Mouse (Mus musculus) intestine, embryonic 16.5 days (tissue): ENCODE results near the gene Lad1. TPM values are rescaled to one million over a fixed set of nuclear protein-coding genes. Genes with fewer than 3 reads are reported as not detected.

Experiments
- ATAC-seq: fragments of 200-750 bp; cut with Nextera tagmentation; 2 replicates; pipeline ENCODE4 v1.8.0; 2017; ENCODE audit warnings: moderate TSS enrichment, moderate library complexity
- H3K27ac ChIP-seq: fragments of 300-500 bp; sonication (generic); 2 replicates; pipeline ENCODE4 v1.5.1; 2014; ENCODE audit warnings: mild to moderate bottlenecking, low read length
- H3K27me3 ChIP-seq: fragments of 300-500 bp; sonication (generic); replicated peaks from 2 replicates; pipeline ENCODE4 v1.6.1; 2014; ENCODE audit warnings: low read length, control low read depth, mixed read lengths; ENCODE audit not compliant: control insufficient read depth, insufficient read depth
- H3K36me3 ChIP-seq: fragments of 300-500 bp; sonication (generic); 2 replicates; pipeline ENCODE4 v1.6.1; 2014; ENCODE audit warnings: low read length, control low read depth; ENCODE audit not compliant: control insufficient read depth, insufficient read depth
- H3K4me1 ChIP-seq: fragments of 300-500 bp; sonication (generic); 2 replicates; pipeline ENCODE4 v1.6.1; 2014; ENCODE audit warnings: low read length, control low read depth, mixed read lengths; ENCODE audit not compliant: control insufficient read depth, insufficient read depth
- H3K4me2 ChIP-seq: fragments of 300-500 bp; sonication (generic); 2 replicates; pipeline ENCODE4 v1.6.1; 2014; ENCODE audit warnings: low read depth, low read length, control low read depth
- H3K4me3 ChIP-seq: fragments of 300-500 bp; sonication (generic); 2 replicates; pipeline ENCODE4 v1.5.1; 2014; ENCODE audit warnings: mild to moderate bottlenecking, low read length
- H3K9ac ChIP-seq: fragments of 300-500 bp; sonication (generic); 2 replicates; pipeline ENCODE4 v1.6.1; 2014; ENCODE audit warnings: low read depth, low read length
- H3K9me3 ChIP-seq: fragments of 300-500 bp; sonication (generic); 2 replicates; pipeline ENCODE4 v1.6.1; 2016; ENCODE audit warnings: low read length, control low read depth; ENCODE audit not compliant: control insufficient read depth
- WGBS: fragments of 180-500 bp; shearing (Covaris S2); extraction: QIAGEN DNeasy Blood & Tissue Kit; methylation state at CpG from one replicate; pipeline ENCODE4 v1.1.7; 2014; 5-methylcytosine and 5-hydroxymethylcytosine counted together
- polyA plus RNA-seq: library from polyadenylated mRNA; unstranded; fragments of >200 nt; fragmentation: Nextera tagmentation; extraction: Ambion mirVana; gene quantifications from 2 replicates; pipeline ENCODE4 v1.2.1, GENCODE M21; 2015

Lad1 gene
- polyA plus RNA-seq, 1 experiment from 2014 or later, result 260 TPM

- H3K9ac ChIP-seq, result no peak overlapping the region
- no peaks in the 10 kb centered on the region for H3K9me3 ChIP-seq
- no peak overlapping the region for H3K27ac ChIP-seq
- H3K4me1 ChIP-seq, result 0 out of 2 replicates have a peak, but pooled peaks cover 5% of the 10 kb centered on the region
- H3K36me3 ChIP-seq, result no peaks in the 10 kb centered on the region
- no peaks in the 10 kb centered on the region; the same call in 1 of the 2 replicates for H3K27me3 ChIP-seq
- ATAC-seq, result peak; percentile 84
- WGBS, result 43% methylated on average over 2 of the region's 2 CpGs
- H3K4me2 ChIP-seq, result no peak overlapping the region
- H3K4me3 ChIP-seq, result no peak overlapping the region
Observed at GRCm38 (mm10) chr1:135877248-135877647, 58.9 kb downstream of the Lad1 start.

GRCm38 (mm10) chr1:135882385-135883109 is 64.1 kb downstream of the Lad1 start:
- Histone ChIP-seq H3K27ac (no peak overlapping the region), H3K4me1 (0 out of 2 replicates have a peak, but pooled peaks cover under 1% of the 10 kb centered on the region), H3K4me3 (no peak overlapping the region), H3K27me3 (no peaks in the 10 kb centered on the region), H3K36me3 (no peaks in the 10 kb centered on the region), H3K9me3 (no peaks in the 10 kb centered on the region), H3K9ac (no peak overlapping the region), H3K4me2 (no peak overlapping the region)
- ATAC-seq, result no peak
- 70% methylated on average over 10 of the region's 10 CpGs for WGBS

Other genes with a start within 250 kb of the Lad1 start
- gene Nav1, start 211.3 kb upstream of the Lad1 start, polyA plus RNA-seq, result 8.8 and 9.0 TPM in 2 replicates
- gene Csrp1, start 98.5 kb upstream of the Lad1 start, polyA plus RNA-seq, result 215 TPM in 2 replicates
- 36.2 and 36.6 TPM in 2 replicates for gene Phlda3, start 52.5 kb upstream of the Lad1 start, polyA plus RNA-seq
- 6.4 and 8.7 TPM in 2 replicates for gene Tnni1, start 39.2 kb upstream of the Lad1 start, polyA plus RNA-seq
- gene Tnnt2, start 17.8 kb downstream of the Lad1 start, polyA plus RNA-seq, result 23.5 and 26.7 TPM in 2 replicates
- 0.05 TPM in 1 of 2 replicates, not detected in the other for gene Pkp1, start 100.6 kb downstream of the Lad1 start, polyA plus RNA-seq
- gene Igfn1, start 187.7 kb downstream of the Lad1 start, polyA plus RNA-seq, result 0.05 and 0.09 TPM in 2 replicates
- 165 and 182 TPM in 2 replicates for gene Tmem9, start 189.6 kb downstream of the Lad1 start, polyA plus RNA-seq
- not detected in 2 replicates for gene Ascl5, start 232.2 kb downstream of the Lad1 start, polyA plus RNA-seq
- 0.04 TPM in 1 of 2 replicates, not detected in the other for gene Cacna1s, start 234.2 kb downstream of the Lad1 start, polyA plus RNA-seq